Mouse (Mus musculus): ENCODE data around the gene Psmc3ip.

Gene Psmc3ip

DNA sequence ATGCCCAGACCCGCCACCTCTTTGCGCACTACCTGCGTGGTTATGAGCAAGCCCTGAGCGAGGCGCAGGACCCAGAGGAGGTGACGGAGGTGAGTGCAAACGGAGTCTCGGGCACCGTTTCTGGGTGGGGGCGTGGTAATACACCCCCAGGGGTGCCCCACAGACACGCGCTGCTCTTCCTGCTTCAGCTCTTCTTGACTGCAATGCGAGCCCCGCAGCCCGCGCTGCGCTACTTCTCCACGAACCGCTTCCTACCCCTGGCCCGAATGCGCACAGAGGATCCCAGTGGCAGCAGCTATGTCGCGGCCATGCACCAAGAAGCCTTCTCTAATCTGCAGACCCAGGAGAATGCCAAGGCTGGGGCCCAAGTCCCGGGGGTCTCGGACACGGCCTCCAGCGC lies 15.5 kb downstream of the Psmc3ip start:
- DNase-seq (ENCODE audit: low read depth, low spot score) = no peak

DNA sequence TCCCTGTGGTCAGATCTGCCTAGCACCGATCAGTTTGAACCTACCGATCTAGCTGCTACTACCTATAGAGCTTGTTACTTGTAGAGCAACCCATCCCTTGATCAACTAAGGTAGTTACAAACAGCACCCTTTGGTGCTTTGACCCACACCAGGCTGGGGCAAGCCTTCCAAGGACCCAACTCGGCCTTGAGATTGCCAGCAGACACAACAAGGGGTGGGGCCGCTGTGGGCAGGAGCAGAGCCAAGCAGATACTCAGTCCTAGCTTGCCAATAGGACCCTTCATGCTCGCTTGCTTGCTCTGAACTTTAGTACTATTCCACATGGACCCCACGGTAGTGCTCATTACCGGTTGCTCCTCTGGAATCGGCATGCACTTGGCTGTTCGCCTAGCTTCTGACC lies 17.1 kb downstream of the Psmc3ip start, which contains the start of gene Hsd17b1:
Hsd17b1 (plus strand) TSS at position 291 of the 400 bp plus-strand sequence.
- DNase-seq (ENCODE audit: low read depth, low spot score) = no peak

DNA sequence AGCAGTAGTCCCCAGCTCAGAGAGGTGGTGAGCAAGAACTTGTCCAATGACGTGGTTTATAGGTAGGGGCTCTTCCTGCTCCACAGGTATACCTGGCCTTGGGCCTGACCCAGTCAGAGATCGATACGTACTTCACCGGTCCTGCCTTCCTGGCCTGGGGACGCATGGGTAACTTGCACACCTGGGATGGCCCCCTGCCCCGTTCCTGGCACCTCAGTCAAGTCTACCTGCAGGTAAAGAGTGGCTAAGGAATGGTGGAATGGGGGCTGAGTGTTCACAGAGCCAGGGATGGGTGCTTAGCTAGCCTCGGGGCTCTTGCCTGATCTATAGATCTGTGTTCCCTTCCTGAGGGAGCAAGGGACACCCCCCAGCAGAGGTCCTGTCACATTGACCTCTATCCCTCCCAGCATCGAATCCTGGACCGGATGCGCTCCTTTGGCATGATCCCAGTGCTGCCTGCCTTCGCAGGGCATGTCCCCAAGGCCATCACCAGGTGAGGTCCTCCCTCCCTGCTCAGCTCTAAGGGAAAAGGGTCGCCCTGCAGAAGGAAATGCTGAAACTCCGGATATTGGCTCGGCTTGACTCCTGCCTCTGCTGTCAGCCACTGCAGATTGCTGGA lies 23.3 kb downstream of the Psmc3ip start:
- no peak for DNase-seq (ENCODE audit: low read depth, low spot score)

DNA sequence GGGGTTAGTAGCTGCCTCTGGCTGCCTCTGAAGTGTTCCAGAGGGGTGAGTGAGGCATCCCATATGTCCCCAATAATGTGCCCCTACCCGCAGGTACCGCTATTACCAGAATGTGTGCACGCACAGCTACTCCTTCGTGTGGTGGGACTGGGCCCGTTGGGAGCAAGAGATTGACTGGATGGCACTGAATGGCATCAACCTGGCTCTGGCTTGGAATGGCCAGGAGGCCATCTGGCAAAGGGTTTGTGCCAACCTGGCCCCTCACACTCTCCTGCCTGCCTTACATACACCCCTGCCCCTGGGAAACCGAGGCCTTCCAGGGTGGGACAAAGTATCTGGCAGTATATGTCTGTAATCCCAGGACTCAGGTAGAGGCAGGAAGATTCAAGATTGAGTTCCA lies 24.2 kb downstream of the Psmc3ip start:
- no peak for DNase-seq (ENCODE audit: low read depth, low spot score)

DNA sequence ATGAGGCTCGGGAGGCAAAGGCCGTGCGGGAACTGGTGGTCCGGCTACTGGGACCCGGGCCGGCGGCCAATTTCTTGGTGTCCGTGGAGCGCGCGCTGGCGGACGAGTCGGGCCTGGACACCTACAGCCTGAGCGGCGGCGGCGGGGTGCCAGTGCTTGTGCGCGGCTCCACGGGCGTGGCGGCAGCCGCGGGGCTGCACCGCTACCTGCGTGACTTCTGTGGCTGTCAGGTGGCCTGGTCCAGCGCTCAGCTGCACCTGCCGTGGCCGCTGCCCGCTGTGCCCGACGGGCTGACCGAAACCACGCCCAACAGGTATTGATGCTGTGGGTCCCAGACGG lies 25.1 kb downstream of the Psmc3ip start:
- no peak for DNase-seq (ENCODE audit: low read depth, low spot score)

DNA sequence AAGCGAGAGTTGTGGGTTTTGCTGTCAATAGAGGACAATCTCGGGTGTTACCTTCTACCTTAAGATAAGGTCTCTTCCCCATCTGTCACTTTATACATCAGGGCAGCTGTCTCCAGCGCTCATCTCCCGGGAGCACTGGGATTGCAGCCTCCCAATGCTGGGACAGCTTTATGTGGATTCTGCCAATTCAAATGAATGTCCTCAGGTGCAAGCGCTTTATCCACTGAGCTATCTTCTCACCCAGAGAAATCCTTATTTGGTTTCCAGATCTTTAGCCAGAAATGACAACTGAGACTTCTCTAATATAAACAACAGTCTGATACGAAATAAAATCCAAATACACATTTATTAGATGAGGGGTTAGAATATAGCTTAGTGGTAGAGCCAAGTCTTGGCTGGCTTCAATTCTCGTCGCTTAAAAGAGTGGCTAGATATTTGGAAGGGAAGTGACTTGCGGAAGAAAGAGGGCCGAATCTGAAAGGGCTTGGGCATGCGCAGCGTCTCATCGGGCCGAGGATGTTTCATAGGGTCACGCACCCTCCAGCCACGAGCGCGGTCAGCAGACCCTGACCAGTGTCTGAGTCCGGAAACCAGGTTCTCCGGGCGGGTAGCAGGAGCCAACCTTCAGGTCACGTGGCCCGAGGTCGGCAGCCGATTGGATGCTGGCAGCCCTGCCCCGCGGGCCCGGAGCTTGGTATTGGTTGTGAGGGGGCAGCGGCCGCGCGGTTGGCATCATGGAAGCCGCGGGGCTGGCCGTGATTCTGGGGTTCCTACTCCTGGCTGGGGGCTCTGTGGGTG lies 25.6 kb downstream of the Psmc3ip start, which contains the start of gene Naglu:
Naglu (plus strand) TSS at position 622 of the 798 bp plus-strand sequence.
- peak; percentile 94 for DNase-seq (ENCODE audit: low read depth, low spot score)

DNA sequence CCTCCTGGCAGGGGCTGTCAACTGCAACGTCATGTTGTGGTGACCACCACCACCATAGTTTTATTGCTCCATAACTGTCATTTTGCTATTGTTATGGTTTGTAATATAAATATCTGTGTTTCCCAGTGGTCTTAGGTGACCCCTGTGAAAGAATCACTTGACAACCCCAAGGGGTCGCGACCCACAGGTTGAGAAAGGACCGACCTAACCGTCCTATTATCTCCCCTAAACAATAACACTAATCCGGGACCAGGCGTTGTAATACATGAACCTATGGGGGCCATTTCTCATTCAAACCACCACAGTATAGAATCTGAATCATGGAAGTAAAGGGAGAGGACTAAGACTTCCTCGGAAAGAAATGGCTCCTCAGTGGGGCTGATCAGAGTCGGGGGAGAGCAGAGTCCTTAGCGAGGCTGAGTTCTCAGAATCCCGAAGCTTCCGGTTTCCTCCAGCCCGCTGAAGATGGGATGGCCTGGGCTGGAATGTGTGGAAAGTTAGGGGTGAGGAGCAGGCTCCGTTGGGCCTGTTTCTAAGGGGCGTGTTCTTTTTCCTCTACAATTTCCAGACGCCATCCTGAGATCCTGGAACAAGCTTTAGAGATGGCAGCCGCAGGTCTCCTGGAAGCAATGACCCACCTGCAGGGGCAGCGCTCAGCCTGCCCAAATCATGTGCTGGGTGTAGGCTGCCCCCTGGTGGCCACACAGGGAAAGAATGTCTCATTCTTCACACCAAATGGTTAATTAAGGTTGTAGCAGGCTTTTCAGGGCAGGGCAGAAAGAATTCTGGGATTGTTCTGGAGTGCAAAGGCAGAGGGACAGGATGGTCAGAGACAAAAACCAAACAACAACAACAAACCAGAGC lies 28.5 kb downstream of the Psmc3ip start:
- peak; percentile 83 for DNase-seq (ENCODE audit: low read depth, low spot score)

DNA sequence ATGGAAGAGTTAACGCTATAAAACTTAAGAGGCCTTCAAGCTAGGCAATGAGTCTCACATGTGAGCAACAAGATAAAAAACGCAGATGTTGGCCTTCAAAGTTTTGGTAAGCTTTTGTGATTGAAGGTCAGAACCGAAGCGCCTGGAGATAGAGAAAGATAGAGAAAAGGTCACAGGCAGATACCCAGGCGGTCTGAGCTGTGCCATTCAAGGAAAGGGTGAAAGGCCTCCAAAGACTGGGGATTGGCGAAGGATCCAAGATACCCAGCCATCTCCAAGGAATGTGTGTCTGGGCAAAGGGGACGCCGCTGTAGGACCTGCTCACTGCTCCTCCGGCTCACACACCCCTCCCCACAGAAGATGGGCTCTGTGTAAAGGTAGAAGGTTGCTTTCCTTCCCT lies 30.2 kb downstream of the Psmc3ip start:
- DNase-seq (ENCODE audit: low read depth, low spot score) = no peak

DNA sequence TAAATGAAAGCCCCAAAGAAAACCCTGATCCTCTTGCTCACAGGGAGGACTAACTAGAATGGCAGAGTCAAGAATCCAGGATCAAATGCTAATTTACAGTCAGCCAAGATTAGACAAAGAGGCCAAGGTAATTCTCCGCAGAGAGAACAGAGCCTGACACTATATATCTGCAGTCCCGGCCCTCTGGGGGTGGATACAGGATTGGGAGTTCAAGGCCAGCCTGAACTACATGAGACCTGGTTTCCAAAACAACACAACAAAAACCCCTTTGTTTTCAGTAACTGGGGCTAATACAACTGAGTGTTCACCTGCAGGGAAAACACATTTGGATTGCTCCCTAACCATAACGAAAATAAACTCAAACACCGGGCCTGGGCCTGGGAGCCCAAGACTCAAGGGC lies 30.8 kb downstream of the Psmc3ip start:
- no peak for DNase-seq (ENCODE audit: low read depth, low spot score)

DNA sequence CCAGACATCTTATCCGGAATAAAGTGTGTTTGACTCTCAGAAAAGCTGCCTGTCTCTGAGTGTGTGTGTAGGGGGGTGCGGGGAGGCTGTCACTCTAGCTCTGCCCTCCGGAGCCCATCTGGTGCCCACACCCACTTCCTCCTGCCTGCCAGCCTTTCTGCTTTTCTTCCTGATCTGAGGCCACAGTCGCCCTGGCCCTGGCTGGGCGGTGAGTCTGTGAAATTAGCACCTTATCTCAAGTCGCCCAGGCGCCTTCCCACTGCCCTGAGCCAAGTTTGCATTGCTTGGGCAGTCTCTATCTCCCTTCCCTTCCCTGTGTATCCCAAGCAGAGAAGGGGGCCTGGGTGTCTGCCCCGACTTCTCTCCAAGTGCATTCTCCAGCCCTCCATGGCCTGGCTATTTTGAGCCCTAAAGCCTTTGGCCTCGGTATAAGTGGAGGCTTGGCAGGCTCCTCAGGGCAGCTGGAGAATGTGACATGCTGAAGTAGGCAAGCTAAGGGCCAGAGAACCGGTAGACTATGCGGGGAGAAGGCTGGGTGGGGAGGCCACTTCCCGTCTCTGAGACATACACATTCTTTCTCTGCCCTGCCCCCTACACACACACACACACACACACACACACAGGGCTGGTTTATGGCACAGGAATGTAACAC lies 31.4 kb downstream of the Psmc3ip start:
- DNase-seq (ENCODE audit: low read depth, low spot score) = peak; percentile 74

DNA sequence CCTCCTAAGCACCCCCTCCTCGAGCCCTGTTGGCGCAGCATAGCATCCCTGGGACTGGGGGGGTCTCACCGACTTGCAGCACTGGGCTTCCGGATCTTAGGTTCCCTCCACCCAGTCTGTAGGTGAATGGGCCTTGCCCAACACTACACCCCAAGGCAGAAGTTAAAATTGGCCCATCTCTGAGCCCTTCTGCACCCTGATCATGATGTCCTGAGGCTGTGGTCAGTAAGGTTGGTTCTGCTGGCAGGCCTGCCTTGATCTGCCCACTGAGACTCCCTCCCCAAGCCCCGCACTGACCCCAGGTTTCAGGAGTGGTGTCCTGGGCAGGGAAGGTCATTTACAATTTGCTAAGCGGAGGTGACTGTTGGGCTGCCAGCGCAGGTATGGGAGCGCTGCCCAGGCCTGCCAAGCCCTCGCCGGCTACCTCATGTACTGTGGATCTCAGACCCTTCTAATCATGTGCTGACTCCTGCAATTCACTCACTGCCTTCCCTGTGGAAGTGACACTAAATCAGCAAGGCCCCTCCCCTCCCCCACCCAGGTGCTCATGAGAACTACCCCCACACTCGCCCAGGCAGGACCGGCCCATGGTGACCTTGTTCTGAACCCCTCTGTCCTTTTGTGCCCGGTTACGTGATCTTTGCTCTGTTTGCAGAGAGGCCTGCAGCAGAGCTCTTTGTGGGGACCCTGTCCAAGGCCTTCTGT lies 32.1 kb downstream of the Psmc3ip start:
- no peak for DNase-seq (ENCODE audit: low read depth, low spot score)

DNA sequence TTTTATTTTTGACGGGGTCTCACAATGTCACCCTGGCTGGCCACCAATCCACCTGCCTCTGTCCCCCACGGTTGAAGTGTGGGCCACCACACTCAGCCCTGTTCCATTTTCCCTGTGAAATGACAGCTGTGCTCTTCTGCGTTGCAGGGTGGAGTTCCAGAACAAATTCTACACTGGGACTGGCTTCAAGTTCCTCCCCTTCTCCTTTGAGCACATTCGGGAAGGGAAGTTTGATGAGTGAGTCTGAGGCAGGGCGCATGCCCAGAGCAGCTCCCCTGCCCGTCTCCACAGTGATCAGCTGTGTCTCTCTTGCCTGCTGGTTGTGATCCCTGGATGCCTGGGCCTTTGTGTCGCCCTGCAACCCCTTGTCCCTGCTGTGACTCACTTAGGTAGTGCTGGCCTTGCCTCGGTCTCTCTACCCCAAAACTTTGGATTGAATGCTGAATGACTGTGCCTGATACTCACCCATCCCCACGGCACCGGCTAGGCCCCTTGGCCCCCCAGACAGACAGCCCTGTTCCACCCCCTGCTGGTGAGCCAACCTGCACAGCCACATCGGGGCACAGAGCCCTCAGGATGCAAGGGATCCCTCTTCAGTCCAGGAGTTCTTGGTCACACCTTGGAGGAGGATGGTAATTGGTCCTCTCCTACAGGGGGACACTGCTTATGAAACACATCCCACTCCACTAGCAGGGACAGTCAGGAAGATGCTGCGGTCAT lies 32.9 kb downstream of the Psmc3ip start:
- DNase-seq (ENCODE audit: low read depth, low spot score) = no peak

DNA sequence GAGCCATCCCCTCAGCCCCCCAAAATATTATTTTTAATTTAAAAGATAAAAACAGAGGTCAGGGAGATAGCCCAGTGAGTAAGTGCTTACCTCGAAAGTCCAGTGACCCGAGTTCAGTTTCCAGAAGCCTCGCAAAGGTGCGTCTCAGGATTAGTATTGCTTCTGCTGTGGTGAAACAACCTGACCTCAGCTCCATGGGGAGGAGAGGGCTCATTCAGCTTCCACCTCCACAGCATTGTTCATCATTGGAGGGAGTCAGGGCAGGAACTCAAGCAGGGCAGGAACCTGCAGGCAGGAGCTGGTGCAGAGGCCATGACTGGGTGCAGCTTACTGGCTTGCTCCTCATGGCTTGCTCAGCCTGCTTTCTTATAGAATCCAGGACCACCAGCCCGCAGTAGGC lies 34.2 kb downstream of the Psmc3ip start:
- DNase-seq (ENCODE audit: low read depth, low spot score) = no peak

DNA sequence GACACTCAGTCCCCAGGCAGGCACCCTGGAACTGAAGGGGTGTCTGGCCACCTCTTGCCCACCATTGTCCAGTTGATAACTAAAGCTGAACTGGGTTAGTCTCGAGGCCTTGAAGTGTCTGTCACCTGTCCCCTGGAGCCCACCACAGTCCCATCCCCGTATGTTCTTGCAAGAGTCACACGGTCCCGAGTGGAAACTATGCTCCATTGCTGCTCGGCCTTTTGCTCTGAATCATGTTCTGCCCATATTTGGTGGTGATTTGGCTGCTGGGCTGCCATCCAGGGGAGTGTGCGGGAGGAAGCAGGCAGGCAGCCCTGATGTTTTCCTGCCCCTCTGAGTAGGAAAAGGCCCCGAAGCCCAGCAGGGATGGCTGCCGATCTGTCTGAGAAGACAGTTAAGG lies 35.1 kb downstream of the Psmc3ip start:
- DNase-seq (ENCODE audit: low read depth, low spot score) = peak; percentile 86

DNA sequence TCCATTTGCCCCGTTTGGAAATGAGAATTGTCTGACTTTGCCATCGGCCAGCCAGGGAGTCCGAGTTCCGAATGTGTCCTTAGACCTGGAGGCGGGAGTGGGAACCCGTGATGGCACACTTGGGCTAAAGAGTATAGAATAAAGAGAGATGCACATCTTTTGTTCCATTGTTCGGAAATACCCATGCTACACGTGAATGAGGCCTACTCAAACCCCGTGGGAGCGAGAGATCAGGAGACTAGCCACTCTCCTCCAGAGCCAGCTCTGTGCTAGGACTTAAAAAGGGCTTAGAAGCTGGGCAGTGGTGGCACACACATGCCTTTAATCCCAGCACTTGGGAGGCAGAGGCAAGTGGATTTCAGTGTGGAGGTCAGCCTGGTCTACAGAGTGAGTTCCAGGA lies 35.8 kb downstream of the Psmc3ip start:
- DNase-seq (ENCODE audit: low read depth, low spot score) = no peak

DNA sequence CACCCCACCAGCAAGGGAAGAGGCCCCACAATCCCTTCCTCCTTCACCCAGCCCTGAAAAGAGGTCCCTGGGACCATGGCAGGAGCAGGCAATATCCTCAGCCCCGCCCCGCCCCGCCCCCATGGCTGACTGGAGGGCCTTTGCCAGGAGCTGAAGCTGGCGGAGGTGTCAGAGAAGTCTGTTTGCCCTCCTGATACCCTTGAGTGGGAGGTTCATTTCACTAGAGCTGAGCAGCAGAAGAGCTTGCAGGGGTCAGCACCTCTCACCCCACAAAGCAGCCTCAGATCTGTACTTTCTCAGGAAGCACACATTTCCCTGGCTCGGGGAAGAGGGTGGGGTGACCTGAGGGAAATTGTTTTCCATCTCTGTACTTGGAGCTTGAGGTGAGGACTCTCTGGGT lies 36.5 kb downstream of the Psmc3ip start:
- no peak for DNase-seq (ENCODE audit: low read depth, low spot score)

DNA sequence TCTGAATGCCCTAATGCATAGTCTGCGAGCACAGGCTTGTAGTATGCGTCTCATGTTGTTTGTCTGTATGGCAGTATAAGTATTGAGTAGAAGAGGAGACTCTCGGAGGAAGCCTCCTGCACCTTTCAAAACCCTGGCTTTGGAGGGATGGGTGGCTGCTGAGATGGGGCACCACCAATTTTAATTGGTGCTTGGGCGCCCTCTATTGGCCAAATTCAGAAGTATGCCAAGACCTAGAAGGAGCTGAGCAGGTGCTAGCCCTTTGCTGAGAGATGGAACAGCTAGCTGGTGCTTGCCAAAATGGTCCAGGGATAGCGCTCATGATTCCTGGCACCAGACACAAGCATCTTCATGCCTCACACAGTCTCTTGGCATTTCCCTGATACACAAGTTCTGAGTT lies 37.4 kb downstream of the Psmc3ip start:
- peak; percentile 93 for DNase-seq (ENCODE audit: low read depth, low spot score)

DNA sequence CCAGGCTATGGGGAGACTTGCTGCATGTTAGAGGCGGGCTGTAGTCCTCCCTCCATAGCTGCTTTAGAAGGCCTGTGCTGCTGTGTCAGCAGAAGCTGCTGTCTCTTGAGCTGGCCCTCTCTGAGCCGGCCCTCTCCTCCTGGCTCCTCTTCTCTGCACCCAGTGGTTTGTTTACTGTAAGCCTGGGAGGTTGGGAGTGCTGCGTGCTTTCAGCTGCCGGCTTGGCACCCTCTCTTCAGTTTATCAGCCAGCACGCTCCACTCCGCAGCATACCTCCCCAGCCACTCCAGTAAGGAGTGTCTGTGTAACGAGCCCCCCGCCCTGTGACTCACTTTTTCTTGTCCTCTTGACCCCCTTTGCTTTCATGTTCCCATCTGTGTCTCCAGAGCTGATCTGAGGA lies 38.4 kb downstream of the Psmc3ip start:
- peak; percentile 18 for DNase-seq (ENCODE audit: low read depth, low spot score)

DNA sequence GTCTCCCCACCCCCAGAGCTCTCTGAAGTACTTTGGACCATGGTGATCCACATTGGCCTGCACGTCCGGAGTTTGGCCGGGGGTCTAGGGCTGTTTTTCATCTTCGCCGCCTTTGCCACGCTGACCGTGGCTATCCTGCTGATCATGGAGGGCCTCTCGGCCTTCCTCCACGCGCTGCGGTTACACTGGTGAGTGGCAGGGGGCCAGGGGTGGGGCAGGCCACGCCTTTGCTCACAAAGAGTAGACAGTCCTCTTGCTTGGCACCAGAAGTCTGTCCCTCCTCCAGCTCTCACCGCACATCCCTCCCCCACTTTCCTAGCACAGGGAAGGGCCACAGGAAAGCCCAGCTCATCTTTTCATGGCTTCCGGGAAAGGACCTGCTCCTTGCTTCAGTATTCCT lies 39.8 kb downstream of the Psmc3ip start:
- no peak for DNase-seq (ENCODE audit: low read depth, low spot score)

DNA sequence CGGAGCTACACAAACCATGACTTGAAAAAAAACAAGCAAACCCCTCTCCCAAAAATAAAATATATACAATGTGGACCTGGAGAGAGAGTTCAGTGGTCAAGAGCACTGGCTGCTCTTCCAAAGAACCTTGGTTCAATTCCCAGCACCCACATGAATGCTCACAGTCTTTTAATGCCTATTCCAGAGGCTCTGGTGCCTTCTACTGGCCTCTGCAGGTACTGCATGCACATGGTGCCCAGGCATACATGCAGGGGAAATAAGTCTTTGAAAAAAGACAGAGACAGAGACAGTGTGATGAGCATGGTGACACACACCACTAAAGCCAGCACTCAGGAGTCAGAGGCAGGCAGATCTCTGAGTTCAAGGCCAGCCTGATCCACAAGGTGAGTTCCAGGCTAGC lies 41.3 kb downstream of the Psmc3ip start:
- DNase-seq (ENCODE audit: low read depth, low spot score) = no peak

Measured in 3T3-L1 (cell line).